Mouse (Mus musculus): Measurements from ENCODE around the gene Sh3bp1. TPM values are rescaled to one million over a fixed set of nuclear protein-coding genes. Genes with fewer than 3 reads are reported as not detected.

Sh3bp1 gene
- total RNA-seq (2022) = 10 to 100 TPM; 26.2 to 38.6 (median 32.2) TPM

GRCm38 (mm10) chr15:78899740-78900584 lies at the start of gene Sh3bp1:
Gene Sh3bp1, plus strand, starts transcription at chr15:78899768.
- DNase-seq (ENCODE audit: low spot score in 2 of 2) = peak in 1 of 2 experiments; percentile 30

- peak in 1 of 2 experiments; percentile 68 for DNase-seq (ENCODE audit: low spot score in 2 of 2)
Observed at GRCm38 (mm10) chr15:78850059-78850824, 49.3 kb upstream of the Sh3bp1 start.

DNA sequence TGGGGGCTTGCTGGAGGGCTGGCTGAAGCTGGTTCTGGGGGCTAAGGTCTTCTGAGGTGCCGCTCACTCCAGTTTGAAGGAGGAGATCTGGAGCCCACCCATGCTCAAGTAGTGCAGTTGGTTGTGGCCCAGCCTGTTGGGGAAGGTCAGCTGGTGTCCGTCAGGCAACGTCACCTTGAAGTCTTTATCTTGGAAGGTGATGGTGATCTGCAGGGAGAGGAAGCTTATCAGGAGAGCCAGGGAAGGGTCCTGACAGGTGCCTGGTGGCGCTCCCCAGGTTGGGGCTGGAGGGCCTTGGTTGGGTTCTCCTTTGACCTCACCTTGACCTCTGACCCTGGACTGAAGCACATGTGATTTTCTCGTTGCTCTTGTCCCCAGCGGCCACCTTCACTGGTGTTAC lies 48.6 kb upstream of the Sh3bp1 start:
- no peak for DNase-seq (ENCODE audit: low spot score in 2 of 2)

- DNase-seq (ENCODE audit: low spot score in 2 of 2) = peak; percentile 82
Observed at GRCm38 (mm10) chr15:78851505-78852153, 47.9 kb upstream of the Sh3bp1 start.

DNA sequence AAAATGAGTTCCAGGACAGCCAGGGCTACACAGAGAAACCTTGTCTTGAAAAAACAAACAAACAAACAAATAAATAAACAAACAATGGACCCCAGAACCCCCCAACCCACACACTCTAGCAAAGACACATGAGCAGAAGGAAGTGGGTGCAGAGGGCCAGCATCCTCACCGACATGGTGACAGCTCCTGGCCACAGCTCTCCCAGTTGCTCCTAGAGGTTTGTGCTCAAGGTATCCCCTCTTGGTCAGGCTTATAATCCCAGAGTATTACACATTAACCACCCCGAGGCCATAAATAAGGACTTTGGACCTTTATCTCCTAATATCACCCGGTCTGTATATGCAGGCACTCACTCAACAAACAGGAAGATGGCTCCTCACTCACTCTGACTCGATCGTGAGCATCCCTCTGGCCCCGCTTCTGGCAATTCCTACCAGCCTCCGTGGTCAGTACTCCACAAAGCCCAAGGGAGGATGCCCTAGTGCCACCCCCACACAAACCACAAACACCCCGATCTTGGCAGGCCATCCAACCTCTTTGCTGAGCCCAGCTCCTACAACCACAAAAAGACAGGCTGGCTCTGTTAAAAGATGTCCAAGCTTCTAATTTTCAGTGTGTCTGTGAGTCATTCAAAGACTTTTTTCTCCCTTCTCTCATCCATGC lies 44.1 kb upstream of the Sh3bp1 start, which contains the start of gene Lgals2:
Gene Lgals2 (minus strand): TSS at position 227 of the 663 bp plus-strand sequence.
- no peak for DNase-seq (ENCODE audit: low spot score in 2 of 2)

DNA sequence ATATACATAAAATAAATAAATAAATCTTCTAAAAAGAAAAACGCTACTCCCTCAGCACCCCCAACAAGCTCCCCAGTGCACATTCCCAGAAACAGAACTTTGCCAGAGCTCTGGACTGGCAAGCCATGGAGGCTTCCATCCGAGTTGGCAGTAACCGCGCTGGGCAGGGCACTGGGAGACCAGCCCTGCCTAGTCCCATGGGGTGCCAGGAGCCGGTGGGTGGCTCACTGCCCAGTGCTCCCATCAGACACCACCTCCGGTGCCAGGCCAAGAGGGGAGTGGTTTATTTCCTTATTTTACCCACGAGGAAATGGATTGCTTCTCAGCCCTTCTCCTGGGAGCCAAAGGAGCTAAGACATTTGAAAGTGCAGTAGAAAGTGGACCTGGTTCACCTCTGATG lies 42.6 kb upstream of the Sh3bp1 start:
- peak in 1 of 2 experiments; percentile 67 for DNase-seq (ENCODE audit: low spot score in 2 of 2)

- DNase-seq (ENCODE audit: low spot score in 2 of 2) = no peak
Observed at GRCm38 (mm10) chr15:78859311-78859710, 40.3 kb upstream of the Sh3bp1 start.

- DNase-seq (ENCODE audit: low spot score in 2 of 2) = no peak
Observed at GRCm38 (mm10) chr15:78859714-78860113, 39.9 kb upstream of the Sh3bp1 start.

DNA sequence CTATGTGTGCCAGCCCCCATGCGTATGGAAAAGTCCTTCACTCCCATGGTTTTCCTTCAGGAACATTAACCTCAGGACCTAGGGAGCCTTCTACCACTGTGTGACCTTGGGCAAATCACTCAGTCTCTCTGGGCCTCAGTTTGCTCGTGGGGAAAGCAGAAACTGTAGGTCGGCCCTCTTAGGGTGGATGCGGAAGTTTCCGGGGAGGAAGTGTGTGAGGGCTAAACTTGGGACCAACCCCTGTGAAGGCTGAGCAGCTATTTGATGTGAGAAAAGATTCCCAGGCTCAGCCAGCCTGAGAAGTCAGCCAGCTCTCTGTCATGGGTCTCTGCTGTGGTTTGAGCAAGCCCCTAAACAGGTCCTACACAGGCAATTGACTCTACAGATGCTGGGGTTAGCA lies 37.3 kb upstream of the Sh3bp1 start:
- no peak for DNase-seq (ENCODE audit: low spot score in 2 of 2)

DNA sequence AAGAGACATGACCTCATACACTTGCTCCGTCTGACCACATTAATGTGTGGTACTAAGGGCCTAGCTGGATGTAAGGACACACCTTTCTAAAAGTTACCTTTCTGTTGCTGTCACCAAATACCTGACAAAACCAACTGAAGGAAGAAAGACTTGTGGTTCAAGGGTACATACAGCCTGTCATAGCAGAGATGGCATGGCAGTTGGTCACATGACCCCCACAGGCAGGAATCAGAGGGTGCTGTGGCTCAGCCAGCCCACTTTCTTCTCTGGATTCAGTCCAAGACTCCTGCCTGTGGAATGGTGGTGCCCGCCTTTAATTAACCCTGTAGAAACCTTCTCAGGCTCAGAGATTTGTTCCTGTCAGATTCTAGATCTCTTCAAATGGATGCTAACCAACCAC lies 36.4 kb upstream of the Sh3bp1 start:
- no peak for DNase-seq (ENCODE audit: low spot score in 2 of 2)

- no peak for DNase-seq (ENCODE audit: low spot score in 2 of 2)
Observed at GRCm38 (mm10) chr15:78863852-78864253, 35.7 kb upstream of the Sh3bp1 start.

DNA sequence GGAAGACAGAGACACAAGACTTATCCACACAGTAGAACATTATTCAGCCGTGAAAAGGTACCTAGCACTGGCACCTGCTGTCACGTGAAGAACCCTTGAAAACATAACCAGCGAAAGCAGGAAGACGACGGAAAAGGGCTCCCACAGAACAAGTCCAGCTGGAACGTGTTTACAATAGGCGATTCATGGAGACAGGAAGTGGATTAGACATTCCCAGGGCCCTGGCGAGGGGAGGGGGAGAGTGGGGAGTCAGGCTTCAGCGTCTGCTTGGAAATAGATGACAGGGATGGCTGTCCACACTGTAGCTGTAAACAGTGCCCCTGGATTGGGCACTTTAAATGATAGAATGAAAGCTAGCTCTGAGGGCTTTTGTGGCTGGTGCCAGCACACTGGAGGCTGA lies 31.2 kb upstream of the Sh3bp1 start:
- DNase-seq (ENCODE audit: low spot score in 2 of 2) = no peak

GRCm38 (mm10) chr15:78868826-78869233 lies 30.7 kb upstream of the Sh3bp1 start:
- no peak for DNase-seq (ENCODE audit: low spot score in 2 of 2)

GRCm38 (mm10) chr15:78869775-78870174 lies 29.8 kb upstream of the Sh3bp1 start:
- DNase-seq (ENCODE audit: low spot score in 2 of 2) = no peak

DNA sequence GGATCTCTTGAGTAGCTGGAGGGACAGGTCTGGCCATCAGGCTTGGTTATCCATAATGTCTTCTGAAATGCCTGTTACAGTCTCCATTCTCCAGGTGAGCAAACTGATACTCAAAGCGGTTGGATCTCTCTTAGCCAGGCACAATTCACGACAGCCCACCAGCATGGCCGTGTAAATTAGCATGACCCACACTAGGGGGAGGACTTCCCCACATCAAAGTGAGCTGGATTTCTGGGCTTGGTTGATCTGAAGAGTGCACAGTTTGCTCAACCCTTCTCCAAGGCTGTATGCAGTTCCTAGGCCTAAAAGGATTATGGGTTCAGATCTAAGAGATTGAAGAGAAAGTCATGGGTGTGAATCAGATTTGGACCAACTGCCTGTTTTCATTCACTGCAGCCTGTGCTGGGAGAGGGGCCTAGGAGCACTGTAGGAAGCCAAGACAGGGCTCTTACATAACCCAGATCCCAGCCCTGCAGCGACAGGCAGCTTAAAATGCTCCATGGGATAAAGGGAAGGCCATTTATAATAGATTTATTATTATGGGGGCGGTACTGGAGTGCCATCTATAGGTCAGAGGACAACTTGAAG lies 27.5 kb upstream of the Sh3bp1 start:
- DNase-seq (ENCODE audit: low spot score in 2 of 2) = no peak

DNA sequence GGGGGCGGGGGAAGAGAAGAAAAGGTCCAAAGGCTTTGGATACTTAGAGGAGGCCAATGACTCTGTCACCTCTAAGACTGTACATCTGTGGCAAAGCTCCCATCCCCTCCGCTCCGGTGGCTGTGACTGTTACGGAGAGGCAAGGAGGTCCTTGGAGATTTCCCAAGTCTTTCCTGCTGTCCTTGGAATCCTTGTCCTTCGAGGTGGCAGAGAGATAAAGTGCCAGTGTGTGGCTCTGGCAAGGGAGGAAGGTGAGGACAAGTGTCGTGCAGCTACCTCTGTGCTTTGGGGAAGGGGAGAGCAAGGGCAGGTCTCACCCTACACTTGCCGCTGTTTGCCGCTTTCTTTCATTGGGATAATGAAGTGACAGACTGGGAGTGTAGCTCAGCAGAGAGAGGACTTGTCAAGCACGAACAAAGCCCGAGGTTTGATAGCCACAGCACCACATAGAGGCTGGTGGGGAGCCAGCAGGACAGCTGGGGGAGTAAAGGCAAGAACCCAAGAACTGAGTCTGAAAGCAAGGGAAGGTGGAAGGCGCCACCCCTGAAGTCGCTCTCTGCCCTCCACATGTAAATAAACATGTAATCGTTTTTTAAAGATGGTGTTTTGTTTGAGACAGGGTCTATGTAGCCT lies 25.6 kb upstream of the Sh3bp1 start:
- DNase-seq (ENCODE audit: low spot score in 2 of 2) = no peak

GRCm38 (mm10) chr15:78874989-78875388 lies 24.6 kb upstream of the Sh3bp1 start:
- DNase-seq (ENCODE audit: low spot score in 2 of 2) = no peak

- DNase-seq (ENCODE audit: low spot score in 2 of 2) = no peak
Observed at GRCm38 (mm10) chr15:78875537-78875936, 24.0 kb upstream of the Sh3bp1 start.

DNA sequence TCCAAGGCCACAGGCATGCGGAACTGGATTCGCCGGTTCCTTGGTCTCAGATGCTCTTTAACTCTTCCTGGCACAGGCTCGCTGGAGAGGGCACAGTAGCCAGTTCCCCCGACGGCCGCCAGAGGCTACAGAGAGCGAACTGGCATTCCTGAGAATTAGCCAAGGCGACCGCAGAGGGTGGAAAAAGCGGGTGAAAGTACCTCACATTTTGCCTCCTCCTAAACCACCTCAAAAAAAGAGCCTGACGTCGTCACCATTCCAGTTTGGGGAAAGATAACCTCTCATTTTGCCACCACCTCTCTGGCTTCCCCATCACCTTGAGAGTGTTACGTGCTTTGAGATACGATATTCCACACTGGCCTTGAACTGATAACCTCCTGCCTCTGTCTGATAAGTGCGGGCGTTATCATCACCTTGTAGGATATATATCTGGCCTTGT lies 23.3 kb upstream of the Sh3bp1 start:
- peak; percentile 54 to 65 for DNase-seq (ENCODE audit: low spot score in 2 of 2)

All from left cerebral cortex, adult 8-10 months (tissue).